Mouse (Mus musculus) natural killer cell, adult 2 months (primary cell): Measurements from ENCODE around the gene Fam20a.

ENCODE experiments used
- DNase-seq, 2 experiments: peaks; one replicate each; pipeline ENCODE4 v3.0.0; 2022; ENCODE audit warnings: low spot score in 2 of 2

Gene Fam20a

DNA sequence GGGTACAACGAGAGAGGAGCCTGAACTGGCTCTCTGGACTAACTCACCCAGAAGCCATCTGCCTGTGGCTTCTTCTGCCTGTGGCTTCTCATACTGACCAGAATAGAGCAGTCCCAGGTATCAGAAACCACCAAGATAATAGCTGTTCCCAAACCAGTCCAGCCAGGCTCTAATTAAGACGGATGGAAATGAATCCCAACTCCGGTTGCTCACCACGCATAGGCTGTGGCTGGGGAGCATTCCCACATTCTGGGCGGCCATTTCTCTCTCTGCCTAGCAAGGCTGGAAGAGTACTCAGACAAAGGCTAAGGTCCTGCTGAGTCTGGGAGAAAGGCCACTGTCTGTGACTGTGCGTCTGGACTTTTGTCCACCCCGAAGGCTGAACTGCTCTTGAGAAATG, 5.1 kb downstream of the Fam20a start:
- no peak for DNase-seq

DNA sequence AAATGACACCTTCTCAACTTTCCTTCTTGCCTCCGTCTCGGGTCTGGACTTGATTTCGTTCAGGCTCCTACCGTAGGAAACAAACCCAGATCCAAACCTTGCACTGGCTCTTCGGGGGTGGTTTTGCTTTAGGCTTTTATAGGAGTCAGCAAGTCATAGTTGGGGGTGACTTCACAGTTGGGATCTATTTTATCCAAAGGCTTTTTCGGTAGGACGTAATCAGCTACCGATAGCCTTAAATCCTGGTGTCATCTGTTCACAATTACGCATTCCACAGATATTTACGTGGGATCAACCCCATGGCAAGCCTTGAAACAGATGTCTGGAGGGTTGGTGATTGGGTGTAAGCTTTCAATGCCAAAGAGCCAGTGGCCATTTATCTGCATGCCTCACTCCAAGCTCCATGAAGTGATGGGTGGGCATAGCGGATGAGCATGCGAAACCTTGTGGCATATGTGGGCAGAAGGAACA, 6.7 kb downstream of the Fam20a start:
- no peak for DNase-seq

DNA sequence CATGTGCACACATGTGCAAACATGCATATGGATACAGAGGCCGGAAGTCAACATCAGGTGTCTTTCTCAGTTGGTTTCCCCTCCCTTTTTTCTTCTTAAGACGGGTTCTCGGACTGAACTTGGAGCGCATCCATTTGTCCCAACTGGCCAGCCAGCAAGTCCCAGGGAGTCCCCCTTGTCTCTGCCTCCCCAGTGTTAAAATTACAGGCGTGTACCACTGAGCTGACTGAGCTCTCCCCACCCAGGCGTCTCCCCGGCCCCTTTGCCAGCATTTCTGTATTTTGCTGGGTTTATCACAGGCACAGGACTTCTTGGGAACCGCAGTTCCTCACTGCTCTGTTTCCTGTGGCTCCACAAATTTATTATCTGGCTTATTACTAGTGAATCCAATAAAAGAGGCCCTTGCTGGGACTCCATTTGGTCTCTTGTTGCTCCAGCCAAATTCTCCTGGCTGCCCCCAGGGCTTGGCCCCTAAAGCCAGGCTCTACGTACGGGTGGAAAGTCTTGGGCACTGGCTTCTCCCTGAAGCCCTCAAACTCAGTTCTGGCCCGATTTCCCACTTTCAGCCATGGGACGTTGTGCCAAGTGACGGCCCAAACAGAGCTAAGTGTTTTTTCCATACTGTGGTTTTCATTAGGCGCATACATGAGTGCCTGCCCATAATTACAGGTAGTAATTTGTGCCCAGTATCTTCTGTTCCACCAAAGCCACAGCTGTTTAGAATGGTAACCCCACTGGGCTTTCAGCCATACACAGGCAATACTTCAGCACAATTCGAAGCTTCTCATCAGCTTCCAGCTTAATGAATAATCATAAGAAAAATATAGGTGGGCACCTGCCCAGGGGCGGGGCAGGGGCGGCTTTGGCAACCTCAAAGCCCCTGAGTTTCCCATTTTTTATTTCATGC, 7.5 kb downstream of the Fam20a start:
- no peak for DNase-seq

DNA sequence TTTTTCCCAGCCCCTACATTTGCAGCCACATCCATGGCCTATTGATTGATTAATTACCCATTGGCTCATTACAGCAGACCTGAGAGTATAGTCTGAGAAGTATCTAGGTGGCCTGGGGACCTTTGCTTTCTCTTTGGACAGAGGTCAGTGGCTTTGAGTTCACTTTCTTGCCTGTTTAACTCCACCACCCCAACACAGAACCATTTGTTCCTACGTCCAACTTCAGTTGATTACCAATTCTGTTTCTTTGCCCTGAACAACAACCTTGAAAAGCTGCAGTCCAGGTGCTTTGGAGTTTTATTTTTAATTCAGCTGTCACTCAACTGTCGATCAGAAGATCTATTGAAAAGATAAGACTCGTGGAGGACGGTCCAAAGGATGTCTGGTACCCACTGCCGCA, 12.6 kb downstream of the Fam20a start:
- no peak for DNase-seq

DNA sequence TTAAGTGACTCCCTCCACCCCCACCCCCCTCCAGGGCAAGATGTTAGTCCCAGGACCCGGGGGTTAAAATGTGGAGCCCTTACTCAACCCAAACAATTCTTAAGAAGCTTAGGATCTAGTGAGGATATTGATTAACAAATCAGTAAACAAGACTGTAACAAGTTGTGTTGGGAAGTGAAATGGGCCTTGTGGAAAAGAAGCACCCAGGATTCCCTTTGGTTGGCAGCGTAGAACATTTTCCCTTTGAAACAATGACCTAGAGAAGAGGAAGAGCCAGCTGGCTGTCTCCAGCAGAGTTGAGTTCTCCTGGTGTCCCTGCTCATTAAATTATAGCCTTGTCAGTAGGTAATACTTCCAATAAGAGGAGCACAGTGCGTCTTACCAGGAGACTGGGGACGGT, 13.3 kb downstream of the Fam20a start:
- no peak for DNase-seq

DNA sequence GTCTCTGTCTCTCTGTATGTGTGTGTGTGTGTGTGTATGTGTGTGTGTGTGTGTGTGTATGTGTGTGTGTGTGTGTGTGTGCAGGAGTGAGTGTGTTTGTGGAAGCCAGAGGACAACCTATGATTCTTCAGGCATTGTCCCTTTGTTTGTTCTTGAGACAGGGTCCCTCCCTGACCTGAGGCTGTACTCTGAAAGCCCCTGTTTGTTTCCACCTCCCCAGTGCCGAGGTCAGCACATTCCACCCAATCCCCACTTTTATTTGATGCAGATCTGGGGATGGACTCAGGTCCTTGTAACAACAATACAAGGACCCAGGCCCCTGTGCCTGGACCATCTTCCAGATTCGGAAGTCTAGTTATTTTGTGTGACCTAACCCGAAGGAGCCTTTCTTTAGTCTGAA, 14.6 kb downstream of the Fam20a start:
- DNase-seq, result no peak

DNA sequence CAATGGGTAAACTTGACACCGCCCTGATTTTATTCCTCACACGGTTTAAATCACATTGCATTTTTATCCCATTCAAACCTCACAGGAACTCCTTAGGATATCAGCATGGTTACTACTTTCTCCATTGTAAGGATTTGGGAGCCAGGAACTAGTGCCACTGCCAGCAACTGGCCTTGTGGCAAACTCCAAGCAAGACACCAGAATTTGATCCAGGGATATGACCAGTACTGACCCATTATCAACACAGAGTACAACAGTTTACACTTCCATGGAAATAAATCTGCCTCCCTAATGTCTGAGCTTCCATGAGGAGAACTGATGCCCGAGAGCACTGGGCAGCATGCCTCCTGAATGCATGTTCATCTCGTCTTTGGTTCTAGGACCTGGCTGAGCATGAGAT, 15.5 kb downstream of the Fam20a start:
- no peak for DNase-seq

DNA sequence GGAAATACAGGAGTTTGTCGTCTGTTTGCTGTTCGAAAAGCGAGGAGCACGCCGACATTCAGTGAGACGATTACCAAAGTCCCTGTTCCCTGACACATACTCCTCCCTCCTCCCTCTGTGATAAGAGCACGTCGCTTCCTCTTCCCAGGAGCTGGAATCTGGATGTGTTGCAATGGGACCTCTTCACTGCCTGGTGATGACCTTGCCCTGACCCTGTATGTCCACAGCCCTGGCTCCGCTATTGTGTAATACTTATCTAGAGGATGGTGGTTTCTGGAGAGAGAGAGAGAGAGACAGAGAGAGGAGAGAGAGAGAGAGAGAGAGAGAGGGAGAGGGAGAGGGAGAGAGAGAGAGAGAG, 16.0 kb downstream of the Fam20a start:
- DNase-seq, result no peak

DNA sequence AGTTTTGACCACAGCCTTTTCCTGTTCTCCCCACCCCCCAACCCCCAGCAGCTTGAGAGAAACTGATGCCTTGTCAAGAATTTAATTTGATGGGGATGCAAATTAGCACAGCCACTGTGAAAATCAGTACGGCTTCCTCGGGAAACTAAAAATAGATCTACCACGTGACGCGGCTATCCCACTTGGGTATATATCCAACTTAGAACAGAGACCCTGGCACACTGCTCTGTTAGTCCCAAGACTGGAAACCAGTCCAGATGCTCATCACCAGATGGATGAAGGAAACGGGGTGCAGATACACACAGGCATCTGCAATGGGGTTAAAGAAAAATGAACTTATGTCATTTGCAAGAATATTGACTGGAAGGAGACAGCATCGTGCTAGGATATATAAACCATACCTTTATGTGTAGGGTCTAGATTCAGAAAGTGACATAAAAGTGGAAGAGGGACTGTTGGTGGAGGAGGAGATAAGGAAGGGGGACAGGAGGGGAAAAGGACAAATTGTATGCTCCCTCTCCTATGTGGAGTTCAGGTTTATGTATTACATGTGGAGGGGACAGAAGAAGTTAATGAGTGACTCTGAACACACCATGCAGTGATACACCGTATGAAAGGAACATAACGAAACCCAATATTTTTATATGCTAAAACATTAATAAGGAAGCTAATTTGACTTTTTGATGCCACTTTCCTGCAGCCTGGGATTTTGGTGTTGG, 16.6 kb downstream of the Fam20a start:
- no peak for DNase-seq

DNA sequence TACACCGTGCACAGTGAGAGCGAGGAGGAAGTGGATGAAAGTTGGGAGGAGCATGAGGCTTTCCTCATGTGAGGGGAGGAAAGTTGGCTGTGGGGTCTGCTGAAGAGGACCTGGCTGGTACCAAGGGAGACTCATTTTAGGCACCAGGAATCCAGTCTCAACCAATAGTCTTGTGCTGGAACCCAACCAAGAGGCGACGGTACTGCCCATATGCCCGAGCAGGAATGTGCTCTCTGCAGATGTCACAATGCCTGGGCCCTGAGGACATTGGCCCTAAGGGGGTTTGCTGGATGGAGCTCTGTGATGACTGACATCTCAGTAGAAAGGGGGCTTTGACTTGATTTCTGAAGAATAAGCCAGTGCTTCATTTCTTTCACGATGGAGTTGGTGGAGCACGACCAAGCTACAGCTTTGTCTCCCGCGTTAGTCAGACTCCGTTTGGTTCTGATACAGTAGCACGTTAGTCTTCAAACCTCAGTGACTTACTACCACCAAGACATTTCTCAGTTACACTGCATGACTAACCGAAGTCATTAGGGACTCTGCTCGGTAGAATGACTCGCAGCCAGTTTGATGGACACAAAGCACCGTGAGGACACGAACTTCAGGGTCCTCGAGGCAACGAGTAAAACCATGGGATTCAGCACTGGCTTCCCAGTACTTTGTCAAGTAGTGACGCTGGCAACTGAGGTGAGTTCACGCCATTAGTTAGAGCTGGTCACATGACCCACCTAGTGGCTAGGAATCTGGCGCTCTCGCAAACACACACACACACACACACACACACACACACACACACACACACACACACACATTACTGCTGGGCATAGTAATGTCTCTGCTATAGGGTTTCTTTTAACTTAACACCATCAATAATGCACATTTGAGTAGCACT, 17.5 kb downstream of the Fam20a start:
- DNase-seq, result no peak

DNA sequence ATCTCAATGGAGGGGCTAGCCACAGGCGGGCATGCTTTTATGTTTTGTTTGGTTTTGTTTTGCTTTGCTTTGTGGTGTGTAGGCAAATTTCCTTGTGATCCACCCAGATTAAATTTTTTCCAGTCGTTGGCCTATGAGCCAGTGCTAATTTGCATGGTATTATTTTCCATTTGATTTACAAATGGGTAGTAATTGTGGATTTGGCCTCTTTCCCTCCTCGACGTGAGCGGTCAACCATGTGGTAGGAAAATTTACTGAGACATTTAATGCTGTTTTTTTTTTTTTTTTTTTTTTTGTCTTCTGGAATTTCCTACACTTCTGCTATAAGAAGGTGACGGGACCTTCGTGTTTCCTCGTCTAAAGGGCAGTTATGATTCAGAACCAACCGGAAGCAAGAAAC, 18.2 kb downstream of the Fam20a start:
- no peak for DNase-seq

DNA sequence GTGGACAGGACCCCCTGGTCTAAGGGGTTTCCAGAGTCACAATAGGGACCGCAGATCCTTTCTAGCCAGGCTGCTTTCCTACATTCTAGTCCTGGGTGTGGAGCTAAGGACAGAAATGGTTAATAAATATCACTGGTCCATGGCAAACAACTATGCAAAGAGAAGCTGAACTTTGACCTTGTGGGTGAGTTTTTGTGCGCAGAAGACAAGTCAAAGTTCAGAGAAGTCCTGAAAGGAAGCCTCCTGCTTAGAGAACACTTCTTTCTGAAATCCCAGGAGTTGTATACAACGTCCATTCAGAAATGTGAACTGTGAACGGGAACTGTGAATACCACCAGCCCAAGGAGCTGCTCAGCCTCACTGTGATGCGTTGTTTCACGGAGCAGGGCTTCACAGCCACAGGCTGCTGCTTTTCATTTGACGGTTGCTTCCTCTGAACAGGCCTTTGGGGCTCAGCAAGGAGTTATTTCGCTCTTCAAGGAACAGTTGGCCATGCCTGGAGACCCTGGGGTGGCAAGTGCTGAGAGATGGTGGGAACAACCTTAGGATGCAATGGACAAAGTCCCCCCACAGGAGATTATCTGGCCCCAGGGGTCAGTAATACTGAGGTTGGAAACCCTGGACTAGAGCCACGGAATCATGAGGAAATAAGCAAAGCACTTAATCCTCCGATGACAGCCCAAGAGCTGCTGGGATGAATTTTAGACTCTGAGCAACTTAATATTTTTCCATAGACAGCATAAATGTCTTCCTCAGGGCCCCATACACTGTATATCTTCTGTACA, 19.9 kb downstream of the Fam20a start:
- DNase-seq, result no peak

DNA sequence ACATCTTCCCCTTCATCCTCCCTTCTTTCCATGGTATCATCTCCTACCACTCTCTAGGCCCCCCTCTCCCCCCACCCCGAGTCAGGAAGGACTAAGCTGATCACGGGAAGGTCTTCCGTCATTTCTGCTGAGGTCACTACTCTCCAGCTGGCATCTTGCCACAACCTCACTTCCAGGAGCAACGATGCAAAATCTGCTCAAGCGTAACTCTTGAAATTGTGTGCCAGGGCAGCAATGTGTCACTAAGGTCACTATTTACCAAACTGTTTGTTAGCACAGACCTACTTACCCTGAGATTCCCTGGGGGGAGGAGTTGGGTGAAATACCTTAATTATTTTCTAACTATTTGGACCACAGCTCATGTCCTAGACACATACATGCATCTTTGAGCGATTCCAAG, 21.3 kb downstream of the Fam20a start:
- DNase-seq, result no peak

DNA sequence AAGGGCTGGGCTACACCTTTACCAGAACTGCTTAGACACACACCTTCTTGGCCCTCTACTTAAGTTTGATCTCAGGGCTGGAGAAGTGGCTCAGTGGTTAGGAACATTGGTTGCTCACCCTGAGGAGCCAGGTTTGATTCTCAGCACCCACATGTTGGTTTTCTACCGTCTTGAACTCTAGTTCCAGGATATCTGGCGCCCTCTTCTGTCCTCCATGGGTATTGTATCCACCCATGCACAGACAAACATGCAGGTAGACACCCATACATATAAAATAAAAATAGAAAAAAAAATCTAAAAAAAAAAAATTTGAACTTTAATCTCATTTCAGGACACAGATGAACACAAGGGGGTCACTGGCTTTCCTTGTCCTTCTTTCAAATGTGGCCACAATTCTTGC, 22.3 kb downstream of the Fam20a start:
- DNase-seq, result no peak

DNA sequence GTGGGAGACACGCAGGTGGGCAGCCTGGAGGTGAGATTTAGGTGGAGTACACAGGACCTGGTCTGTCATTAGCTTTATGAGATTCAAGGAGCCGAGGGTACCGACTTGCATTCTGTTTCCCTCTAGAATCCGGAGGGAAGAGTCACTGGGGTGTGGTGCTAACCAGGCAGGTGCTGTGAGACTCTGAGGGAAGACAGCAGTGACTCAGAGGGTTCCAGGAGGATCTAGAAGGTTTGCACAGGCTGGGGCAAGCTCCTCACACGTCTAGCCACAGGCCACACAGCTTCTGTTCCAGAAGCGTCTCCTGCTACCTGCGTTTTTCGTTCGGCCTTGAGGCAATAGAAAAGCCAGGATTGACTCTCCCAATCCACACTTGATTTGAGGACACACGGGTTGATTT, 23.3 kb downstream of the Fam20a start:
- no peak for DNase-seq

DNA sequence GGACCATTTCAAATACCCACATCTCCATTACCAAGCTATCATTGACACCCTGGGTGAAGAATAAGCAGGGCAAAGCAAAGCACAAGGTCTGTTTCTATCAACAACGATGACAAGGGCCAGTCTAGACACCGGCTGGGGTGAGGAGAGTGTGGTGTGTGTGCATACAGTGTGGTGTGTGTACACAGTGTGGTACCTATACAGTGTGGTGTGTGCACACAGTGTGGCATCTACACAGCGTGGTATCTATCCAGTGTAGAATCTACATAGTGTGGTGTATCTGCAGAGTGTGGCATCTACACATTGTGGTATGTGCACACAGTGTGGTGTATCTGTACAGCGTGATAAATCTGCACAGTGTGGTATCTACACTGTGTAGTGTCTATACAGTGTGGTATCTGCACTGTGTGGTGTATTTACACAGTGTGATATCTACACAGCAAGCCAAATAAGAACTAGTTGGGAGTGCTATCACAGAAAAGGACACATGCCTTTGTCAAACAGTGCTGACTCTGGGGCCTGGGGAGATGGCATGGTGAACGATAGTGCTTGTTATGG, 24.9 kb downstream of the Fam20a start:
- no peak for DNase-seq

DNA sequence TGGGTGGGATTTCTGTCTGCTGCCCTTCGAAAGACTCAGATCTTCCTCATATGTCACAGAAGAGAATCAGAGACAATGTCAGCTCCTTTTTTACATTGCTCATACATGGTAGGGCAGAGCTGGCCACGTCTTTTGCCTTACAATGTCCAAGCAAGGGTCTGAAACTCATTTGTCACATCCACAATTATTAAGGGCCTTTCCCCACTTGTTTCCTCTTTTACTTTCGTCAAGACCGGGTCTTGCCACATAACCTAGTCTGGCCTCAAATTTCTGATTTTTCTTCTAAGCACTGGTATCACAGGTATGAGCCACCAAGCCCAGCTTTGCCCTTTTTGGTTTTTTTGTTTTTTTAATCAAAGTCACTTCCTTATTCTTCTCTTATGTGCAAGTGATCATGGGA, 25.6 kb downstream of the Fam20a start:
- no peak for DNase-seq

DNA sequence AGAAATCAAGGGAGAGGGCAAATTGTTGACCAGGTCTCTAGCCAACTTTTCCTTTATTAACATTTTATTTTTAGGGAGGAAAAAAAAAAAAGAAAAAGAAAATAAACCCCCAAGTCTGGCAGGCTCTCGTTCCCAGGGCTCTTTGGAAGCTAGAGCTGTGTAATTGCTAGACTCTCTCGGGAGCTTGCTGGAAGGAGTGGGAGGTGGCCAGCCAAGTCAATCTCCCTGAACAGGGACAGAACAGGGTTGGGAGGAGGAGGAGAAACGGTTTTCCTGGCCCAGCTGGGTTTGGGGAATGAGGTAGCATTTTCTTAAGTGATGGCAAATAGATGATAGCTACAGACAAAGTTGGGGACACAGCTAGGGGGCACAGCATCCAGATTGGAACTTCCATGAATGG, 29.3 kb downstream of the Fam20a start:
- DNase-seq, result no peak

DNA sequence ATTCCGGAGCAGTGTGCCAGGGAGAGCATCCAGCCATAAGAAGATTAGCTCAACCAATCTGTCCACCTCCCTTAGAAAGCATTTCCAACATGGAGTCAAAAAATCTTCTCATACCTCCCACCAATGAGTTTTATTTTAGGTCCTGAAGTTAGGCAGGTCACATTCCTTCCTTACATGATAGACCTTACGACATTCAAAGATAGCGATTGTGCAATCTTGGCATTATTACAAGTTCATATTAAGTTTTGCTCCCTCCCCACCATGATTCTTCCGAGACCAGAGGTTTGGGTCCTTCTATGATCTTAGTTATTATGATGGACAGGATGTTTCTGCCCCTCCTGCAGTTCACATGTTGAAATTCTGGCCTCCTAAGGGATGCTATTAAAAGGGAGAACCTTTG, 32.5 kb downstream of the Fam20a start:
- no peak for DNase-seq

DNA sequence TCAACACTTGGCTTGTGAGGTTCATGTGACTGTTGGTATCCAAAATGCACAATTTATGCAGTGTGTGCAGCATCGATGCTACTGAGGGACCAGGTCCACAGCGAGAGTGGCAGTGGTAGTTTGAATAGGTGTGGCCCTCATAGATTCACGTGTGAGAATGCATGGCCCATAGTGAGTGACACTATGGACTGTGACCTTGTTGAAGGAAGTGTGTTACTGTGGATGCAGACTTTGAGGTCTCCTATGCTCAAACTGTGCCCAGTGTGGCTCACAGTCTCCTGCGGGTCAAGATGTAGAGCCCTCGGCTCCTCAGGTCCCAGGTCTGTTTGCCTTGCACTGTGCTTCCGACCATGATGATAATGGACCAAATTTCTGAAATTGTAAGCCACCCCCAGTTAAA, 39.9 kb downstream of the Fam20a start:
- no peak for DNase-seq

DNA sequence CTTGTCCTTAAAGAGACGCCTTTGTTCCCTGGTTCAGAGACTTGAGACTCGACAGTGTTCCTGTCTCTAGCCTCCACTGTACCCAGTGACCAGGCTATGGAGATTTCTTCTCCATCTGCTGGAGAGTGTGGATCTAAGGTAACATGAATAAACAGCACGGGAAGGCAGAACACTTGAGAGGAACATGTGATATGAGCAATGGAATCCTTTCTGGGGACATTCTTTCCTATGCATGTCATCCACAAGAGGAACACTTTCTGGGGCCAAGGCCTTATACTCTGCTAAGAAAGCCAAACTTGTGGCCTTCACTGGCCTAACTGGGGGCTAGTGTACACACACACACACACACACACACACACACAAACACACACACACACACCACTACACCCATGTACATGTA, 40.5 kb downstream of the Fam20a start:
- no peak for DNase-seq
